Mouse (Mus musculus) natural killer cell, adult 2 months (primary cell): ENCODE results near the gene Pde9a.
"Not testable (repeated sequence)": the region's sequence is repeated elsewhere in the genome, so short reads cannot be mapped to it uniquely, and the experiment has no call there.

Experiments
- DNase-seq, 2 experiments: peaks; one replicate each; pipeline ENCODE4 v3.0.0; 2022; ENCODE audit warnings: low spot score in 2 of 2

The Pde9a gene

GRCm38 (mm10) chr17:31385671-31386665 lies at the start of gene Pde9a:
TSS of gene Pde9a (plus strand) at chr17:31386210.
- DNase-seq: no peak

- no peak for DNase-seq
Measured at GRCm38 (mm10) chr17:31339769-31340168, 46.2 kb upstream of the Pde9a start.

DNA sequence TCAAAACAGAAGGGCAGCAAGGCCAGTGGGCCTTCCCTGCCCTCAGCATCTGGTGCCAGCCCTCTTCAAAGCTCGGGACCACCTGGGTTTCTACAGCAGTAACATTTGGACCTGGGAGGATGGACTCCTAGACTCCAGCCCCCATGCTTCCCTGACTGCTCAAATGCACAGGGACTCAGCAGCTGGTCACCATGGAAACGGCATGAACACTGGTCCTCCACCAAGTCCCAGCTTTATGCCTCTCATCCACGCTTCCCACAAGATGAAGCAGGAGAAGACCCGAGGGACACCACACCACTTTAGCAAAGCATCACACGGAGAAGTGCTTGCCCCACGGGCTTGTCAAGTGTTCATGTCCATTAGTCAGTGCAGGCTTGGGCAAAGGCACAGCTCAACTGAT lies 43.8 kb upstream of the Pde9a start:
- DNase-seq: no peak

DNA sequence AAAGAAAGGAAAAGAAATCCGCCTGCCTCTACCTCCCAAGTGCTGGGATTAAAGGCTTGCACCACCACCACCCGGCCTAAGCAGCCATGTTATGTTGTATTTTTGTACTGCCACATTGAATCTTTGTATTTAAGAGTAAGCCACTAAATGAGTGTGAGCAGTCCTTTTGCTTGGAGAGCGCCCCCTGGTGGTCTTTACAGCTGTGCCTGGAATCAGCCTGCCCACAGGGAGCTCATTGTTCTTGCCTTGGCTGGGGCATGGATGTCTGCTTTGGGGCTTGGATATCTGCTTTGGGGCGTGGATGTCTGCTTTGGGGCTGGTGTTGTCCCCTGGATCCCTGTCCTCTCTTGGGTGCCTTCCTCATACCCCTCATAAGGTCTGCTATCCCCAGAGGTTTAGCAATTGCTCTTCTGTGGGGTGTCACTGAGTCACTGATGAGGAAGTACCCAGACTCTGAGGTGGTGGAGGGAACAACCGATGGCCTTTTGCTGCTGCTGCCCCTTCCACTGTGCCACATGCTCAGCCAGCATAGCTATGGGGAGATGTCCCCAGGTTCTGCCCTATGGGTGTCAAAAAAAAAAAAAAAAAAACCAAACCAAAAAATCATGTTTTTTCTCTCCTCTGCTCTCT lies 41.7 kb upstream of the Pde9a start:
- peak; percentile 62 to 76 for DNase-seq

GRCm38 (mm10) chr17:31344816-31345215 lies 41.2 kb upstream of the Pde9a start:
- DNase-seq: no peak

DNA sequence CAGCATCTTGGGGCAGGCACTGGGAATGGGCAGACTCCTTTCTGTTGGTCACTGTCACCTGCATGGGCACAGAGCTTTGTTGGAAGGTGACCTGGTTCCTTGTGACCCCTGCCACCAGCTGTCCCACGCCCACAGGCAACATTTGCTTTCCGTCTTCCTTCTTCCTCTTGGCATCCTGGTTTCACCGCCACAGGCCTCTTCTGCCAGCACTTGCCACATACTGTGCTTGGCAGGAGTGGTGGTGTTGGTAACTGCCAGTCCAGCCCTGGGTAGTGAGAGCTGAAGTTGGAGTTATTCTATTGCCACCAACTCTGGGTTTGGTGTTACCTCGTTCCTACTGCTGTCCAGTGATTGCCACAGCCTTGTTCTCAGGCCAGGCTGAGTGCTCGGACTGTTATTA lies 37.9 kb upstream of the Pde9a start:
- DNase-seq: no peak

GRCm38 (mm10) chr17:31349388-31349787 lies 36.6 kb upstream of the Pde9a start:
- no peak for DNase-seq

- no peak for DNase-seq
Measured at GRCm38 (mm10) chr17:31351984-31352383, 34.0 kb upstream of the Pde9a start.

GRCm38 (mm10) chr17:31353255-31353654 lies 32.8 kb upstream of the Pde9a start:
- DNase-seq: no peak

DNA sequence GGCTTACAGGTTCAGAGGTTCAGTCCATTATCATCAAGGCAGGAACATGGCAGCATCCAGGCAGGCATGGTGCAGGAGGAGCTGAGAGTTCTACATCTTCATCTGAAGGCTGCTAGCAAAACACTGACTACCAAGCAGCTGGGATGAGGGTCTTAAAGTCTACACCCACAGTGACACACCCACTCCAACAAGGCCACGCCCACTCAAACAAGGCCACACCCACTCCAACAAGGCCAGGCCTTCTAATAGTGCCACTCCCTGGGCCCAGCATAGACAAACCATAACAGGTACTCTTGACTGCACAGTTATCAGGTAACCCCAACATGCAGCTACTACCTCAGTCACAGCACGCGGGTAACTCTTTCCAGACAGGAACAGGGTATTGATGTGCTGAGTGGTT lies 31.3 kb upstream of the Pde9a start:
- not testable (repeated sequence) for DNase-seq

DNA sequence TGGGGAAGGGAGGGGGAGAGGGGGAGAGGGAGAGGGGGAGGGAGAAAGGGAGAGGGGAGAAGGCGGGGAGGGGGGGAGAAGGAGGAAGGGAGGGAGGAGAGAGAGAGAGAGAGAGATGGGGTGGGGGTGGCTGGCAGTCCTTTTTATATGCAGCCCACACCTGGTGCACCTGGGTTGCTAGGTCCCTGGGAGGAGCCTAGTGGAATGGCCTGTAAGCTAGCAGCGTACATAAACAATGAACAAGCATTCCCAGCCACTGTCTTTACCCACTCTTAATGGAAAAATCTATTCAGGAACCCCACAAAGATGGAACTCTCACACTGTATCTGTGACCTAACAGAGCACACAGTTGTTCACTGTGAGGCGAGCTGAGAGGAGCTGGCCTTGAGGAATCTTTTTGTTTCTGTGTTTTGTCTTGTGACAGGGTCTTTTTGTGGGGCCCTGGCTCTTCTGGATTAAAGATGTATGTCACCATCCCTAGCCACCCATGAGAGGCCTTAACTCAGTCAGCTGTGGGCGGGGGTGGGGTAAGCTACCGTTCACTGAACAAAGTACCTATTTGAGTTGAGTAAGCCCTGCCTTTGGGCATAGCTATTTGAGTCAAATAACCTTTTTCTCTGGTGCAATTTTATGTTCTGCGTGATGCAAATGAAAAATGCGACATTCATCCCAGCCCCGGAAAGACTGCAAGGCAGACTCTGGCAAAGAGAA lies 30.1 kb upstream of the Pde9a start:
- no peak for DNase-seq

GRCm38 (mm10) chr17:31360582-31360981 lies 25.4 kb upstream of the Pde9a start:
- DNase-seq: no peak

GRCm38 (mm10) chr17:31365586-31366166 lies 20.3 kb upstream of the Pde9a start:
- DNase-seq: no peak

GRCm38 (mm10) chr17:31370221-31370620 lies 15.8 kb upstream of the Pde9a start:
- DNase-seq: no peak

- no peak for DNase-seq
Measured at GRCm38 (mm10) chr17:31370931-31371330, 15.1 kb upstream of the Pde9a start.

- DNase-seq: peak; percentile 15 to 45
Measured at GRCm38 (mm10) chr17:31377961-31378360, 8.0 kb upstream of the Pde9a start.

DNA sequence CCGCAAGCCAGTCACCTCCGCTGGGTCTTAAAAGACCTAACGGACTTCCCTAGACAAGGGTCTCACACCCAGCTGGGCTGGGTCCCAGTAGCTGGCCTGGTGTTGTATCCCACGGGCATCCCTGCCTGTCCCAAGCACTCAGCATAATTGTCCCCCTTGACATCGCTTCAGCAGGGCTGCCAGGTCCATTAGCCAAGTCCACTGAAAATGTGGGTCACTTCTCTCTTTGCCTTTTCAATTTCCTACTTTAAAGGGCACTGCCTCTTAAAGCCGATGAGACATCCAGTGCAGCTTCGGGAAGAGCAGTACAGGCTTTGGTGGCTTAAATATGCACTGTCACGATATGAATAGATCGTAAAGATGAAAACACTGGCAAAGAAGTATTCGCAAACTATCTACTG lies 7.6 kb upstream of the Pde9a start:
- no peak for DNase-seq

GRCm38 (mm10) chr17:31379086-31379485 lies 6.9 kb upstream of the Pde9a start:
- no peak for DNase-seq

- DNase-seq: no peak
Measured at GRCm38 (mm10) chr17:31379863-31380262, 6.1 kb upstream of the Pde9a start.

DNA sequence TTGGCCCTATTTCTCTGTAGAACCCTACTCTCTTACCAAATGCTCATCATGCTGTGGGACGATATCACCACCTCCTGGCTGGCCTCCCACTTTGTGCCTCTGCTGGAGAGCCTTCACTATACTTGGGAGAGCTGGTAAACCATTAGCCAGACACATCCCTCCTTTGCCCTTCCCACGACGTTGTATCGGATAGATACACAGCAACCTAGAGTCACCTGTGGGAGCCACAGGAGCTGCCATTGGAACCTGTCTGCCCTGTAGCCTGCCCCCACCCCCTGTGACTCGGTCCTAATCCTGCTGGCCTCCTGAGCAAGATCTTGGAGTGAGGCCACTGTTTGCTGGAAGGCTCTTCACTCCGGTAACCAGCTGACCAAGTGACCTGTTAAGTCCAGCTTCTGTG lies 2.7 kb upstream of the Pde9a start:
- DNase-seq: no peak

DNA sequence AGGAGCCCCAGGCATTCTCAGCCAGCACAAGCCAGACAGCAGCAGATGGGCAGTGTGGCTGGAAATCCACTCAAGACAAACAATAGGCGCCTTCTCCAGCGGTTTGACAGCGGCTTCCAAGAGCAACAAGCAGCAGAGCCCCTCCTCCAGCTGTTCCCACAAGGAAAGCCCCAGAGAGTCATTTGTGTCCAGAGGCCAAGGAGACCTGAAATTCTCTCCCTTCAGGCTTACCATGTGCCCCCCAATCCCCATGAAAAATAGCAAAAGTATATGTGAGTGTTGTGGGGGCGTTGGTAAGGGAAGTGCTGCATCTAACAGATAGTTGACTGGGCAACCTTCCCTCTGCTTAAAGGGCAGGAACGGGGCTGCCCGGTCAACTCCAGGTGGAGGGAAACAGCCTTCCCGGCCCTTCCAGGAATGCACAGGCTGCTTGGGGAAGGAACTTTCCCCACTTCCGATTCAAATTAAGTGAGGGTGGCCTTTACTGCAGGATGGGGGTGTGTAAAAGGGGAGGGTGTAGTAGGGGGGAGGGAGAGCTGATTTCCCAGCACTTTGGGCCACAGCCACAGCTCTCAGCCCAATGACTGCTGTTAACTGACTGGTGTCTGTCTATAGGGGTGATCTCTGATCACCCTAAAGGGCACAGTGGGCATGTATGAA lies 912 bp upstream of the Pde9a start:
- DNase-seq: no peak
